16 mouse cellular contexts compared by ENCODE assay signal in the genomic region with DNA sequence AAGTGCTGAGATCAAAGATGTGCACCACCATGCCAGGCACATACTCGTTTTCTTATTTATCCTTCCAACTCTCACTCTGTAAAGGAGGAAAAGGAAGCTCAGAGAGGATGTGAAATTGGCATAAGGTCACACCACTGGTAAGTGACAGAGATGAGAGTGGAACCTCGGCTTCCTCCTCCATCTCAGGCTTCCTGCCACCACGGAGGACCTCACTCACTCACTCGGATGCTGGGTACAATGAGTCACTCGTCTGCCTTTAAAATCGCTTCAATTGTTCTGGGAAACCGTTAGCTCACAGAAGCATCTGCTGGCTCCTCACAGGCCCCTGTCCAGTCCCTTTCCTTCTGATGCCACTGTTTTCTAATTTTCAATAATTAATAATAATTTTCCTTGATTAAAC. TPM values are rescaled to one million over a fixed set of nuclear protein-coding genes. Genes with fewer than 3 reads are reported as not detected.
A peak's percentile ranks its signal among the peaks of the same experiment; 100 is the strongest.
DNase-seq lines count a peak whose midpoint lies in the region; ATAC-seq and TF ChIP-seq lines count a peak whose summit lies in the region.
"Had no signal": no experiment of that assay in that cellular context is flagged by ENCODE, and none has a peak within 500 bp of the region (broad histone marks: within the 10 kb centered on the region; RNA-seq: fewer than 3 reads in every experiment).

No protein-coding gene starts in this region.

- 41% methylated on average over 7 of the region's 7 CpGs for WGBS in neural tube, embryonic 13.5 days
- WGBS in intestine, postnatal 0 days = 69% methylated on average over 7 of the region's 7 CpGs

- TF ChIP-seq CTCF in intestine, postnatal 0 days (IDR thresholded peaks at IDR 0.05; ENCODE audit: low read depth) = no peak

- no peaks in the 10 kb centered on the region for H3K79me2 ChIP-seq in myocyte (ENCODE audit: control insufficient read depth, insufficient read depth)

- H3K9me3 ChIP-seq in neural tube, embryonic 13.5 days = no peaks in the 10 kb centered on the region
- no peaks in the 10 kb centered on the region for H3K9me3 ChIP-seq in intestine, postnatal 0 days (ENCODE audit: control insufficient read depth)
- H3K9me3 ChIP-seq: hindbrain, embryonic 15.5 days; kidney, embryonic 15.5 days; liver, embryonic 15.5 days had no signal

- no peak for TF ChIP-seq POLR2A in myocyte (IDR thresholded peaks at IDR 0.05; ENCODE audit: insufficient read length, low read depth)

- no peaks in the 10 kb centered on the region for H3K27me3 ChIP-seq in neural tube, embryonic 13.5 days
- no peaks in the 10 kb centered on the region for H3K27me3 ChIP-seq in myocyte (ENCODE audit: control insufficient read depth, insufficient read depth, insufficient read length)
- H3K27me3 ChIP-seq in intestine, postnatal 0 days (replicated peaks; ENCODE audit: control insufficient read depth, insufficient read depth, low read length) = no peaks in the 10 kb centered on the region
- H3K27me3 ChIP-seq: hindbrain, embryonic 15.5 days; kidney, embryonic 15.5 days; liver, embryonic 15.5 days; Patski had no signal

- no peak overlapping the region for H3ac ChIP-seq in myocyte (ENCODE audit: control insufficient read depth, insufficient read length)

- peaks cover 44% of the 10 kb centered on the region for H3K4me1 ChIP-seq in neural tube, embryonic 13.5 days (replicated peaks)
- 0 out of 2 replicates have a peak, but pooled peaks cover 7% of the 10 kb centered on the region for H3K4me1 ChIP-seq in intestine, postnatal 0 days (replicated peaks; ENCODE audit: control insufficient read depth, insufficient read depth, low read length)

- peaks cover 23% of the 10 kb centered on the region for H3K36me3 ChIP-seq in neural tube, embryonic 13.5 days
- no peaks in the 10 kb centered on the region for H3K36me3 ChIP-seq in myocyte (ENCODE audit: control insufficient read depth, insufficient read depth)
- H3K36me3 ChIP-seq in intestine, postnatal 0 days (ENCODE audit: control insufficient read depth, insufficient read depth) = peaks cover 10% of the 10 kb centered on the region; the same call in 1 of the 2 replicates
- H3K36me3 ChIP-seq: kidney, embryonic 15.5 days; liver, embryonic 15.5 days had no signal

- H3K9ac ChIP-seq in neural tube, embryonic 13.5 days = no peak overlapping the region
- no peak overlapping the region for H3K9ac ChIP-seq in intestine, postnatal 0 days (ENCODE audit: low read depth, low read length)
- H3K9ac ChIP-seq: hindbrain, embryonic 15.5 days; kidney, embryonic 15.5 days; liver, embryonic 15.5 days had no signal

- peak; percentile 20; the same call in 1 of the 2 replicates for ATAC-seq in frontal cortex, adult (ENCODE audit: low TSS enrichment)
- no peak for ATAC-seq in neural tube, embryonic 13.5 days (ENCODE audit: low read depth)
- ATAC-seq in common myeloid progenitor, adult 5-6 weeks (replicated peaks; ENCODE audit: low read depth, poor library complexity, severe bottlenecking) = peak; percentile 86
- no peak for ATAC-seq in intestine, postnatal 0 days
- ATAC-seq: Patski had no signal

- 0 out of 2 replicates have a peak overlapping the region, but pooled peaks have one; percentile 18 for H3K27ac ChIP-seq in neural tube, embryonic 13.5 days (replicated peaks)
- no peak overlapping the region for H3K27ac ChIP-seq in intestine, postnatal 0 days (ENCODE audit: low read depth, low read length)
- H3K27ac ChIP-seq: hindbrain, embryonic 15.5 days; kidney, embryonic 15.5 days; liver, embryonic 15.5 days had no signal

- no peak overlapping the region for H3K4me3 ChIP-seq in neural tube, embryonic 13.5 days
- H3K4me3 ChIP-seq in myocyte = no peak overlapping the region
- no peak overlapping the region for H3K4me3 ChIP-seq in intestine, postnatal 0 days (ENCODE audit: low read depth, low read length)
- H3K4me3 ChIP-seq: hindbrain, embryonic 15.5 days; kidney, embryonic 15.5 days; liver, embryonic 15.5 days had no signal

- no peak for DNase-seq in frontal cortex, postnatal 14 days (ENCODE audit: low spot score in 2 of 2)
- DNase-seq in neural tube, embryonic 10.5 days (ENCODE audit: extremely low spot score, low spot score) = no peak
- no peak for DNase-seq in adrenal gland, postnatal 4 days (ENCODE audit: low spot score in 2 of 2)
- DNase-seq: adrenal gland, postnatal 10 days; cerebellum, adult 18-20 months; heart, adult 11 months; lung, postnatal 36 days had no signal

- no peak overlapping the region for H3K4me2 ChIP-seq in neural tube, embryonic 13.5 days
- H3K4me2 ChIP-seq in myocyte (ENCODE audit: low read depth) = peak overlapping the region; percentile 39
- H3K4me2 ChIP-seq in intestine, postnatal 0 days (replicated peaks; ENCODE audit: low read depth) = no peak overlapping the region
- H3K4me2 ChIP-seq: hindbrain, embryonic 15.5 days; kidney, embryonic 15.5 days; liver, embryonic 15.5 days had no signal

TF ChIP-seq in myocyte, 11 proteins besides CTCF, POLR2A, EP300 and RAD21:
- TF ChIP-seq MYOG (IDR thresholded peaks at IDR 0.05; ENCODE audit: control insufficient read depth in 1 of 3, insufficient read depth in 1 of 3, insufficient read length in 2 of 3, low read depth in 2 of 3) = no peak
- no peak for TF ChIP-seq SRF (IDR thresholded peaks at IDR 0.05; ENCODE audit: control insufficient read depth, insufficient read length, low read depth)
- TF ChIP-seq POLR2AphosphoS2 (IDR thresholded peaks at IDR 0.05; ENCODE audit: insufficient read length, low read depth) = no peak
- no peak for TF ChIP-seq CEBPB (IDR thresholded peaks at IDR 0.05; ENCODE audit: insufficient read depth, poor library complexity, severe bottlenecking)
- TF ChIP-seq USF1 (IDR thresholded peaks at IDR 0.05; ENCODE audit: low read depth) = no peak
- no peak for TF ChIP-seq MAX (IDR thresholded peaks at IDR 0.05; ENCODE audit: low read depth)
- TF ChIP-seq REST (IDR thresholded peaks at IDR 0.05; ENCODE audit: insufficient read depth, insufficient read length) = no peak
- TF ChIP-seq TCF12 (IDR thresholded peaks at IDR 0.05; ENCODE audit: insufficient read depth, poor library complexity, severe bottlenecking) = no peak
- TF ChIP-seq TCF3 (IDR thresholded peaks at IDR 0.05; ENCODE audit: insufficient read length, low read depth) = no peak
- TF ChIP-seq E2F4 (IDR thresholded peaks at IDR 0.05; ENCODE audit: insufficient read depth) = no peak
- no peak for TF ChIP-seq MYOD1 (IDR thresholded peaks at IDR 0.05; ENCODE audit: control insufficient read depth in 1 of 3, insufficient read length in 2 of 3, low read depth in 2 of 3)

RNA-seq across cellular contexts. Expression of a gene that starts 39.4 kb away (rescaled TPM):
- 18.2 and 18.9 TPM in 2 replicates for polyA plus RNA-seq in neural tube, embryonic 13.5 days (2015; fragmentation: Nextera tagmentation; extraction: Ambion mirVana)
- total RNA-seq in common myeloid progenitor, adult 5-6 weeks (2017) = 2.2 and 3.2 TPM in 2 replicates
- polyA plus RNA-seq in myocyte (2012; fragmentation: generic; extraction: Trizol) = 130 TPM
- 10 to 100 TPM; 41.9 to 51.7 TPM for total RNA-seq in adrenal gland, postnatal 4 days (2021)
- 24.2 and 25.5 TPM in 2 replicates for polyA plus RNA-seq in intestine, postnatal 0 days (2015; fragmentation: Nextera tagmentation; extraction: Ambion mirVana)

RNA-seq across cellular contexts. Expression of a gene that starts 45.1 kb away (rescaled TPM):
- polyA plus RNA-seq in neural tube, embryonic 13.5 days (2015; fragmentation: Nextera tagmentation; extraction: Ambion mirVana) = 27.6 and 33.4 TPM in 2 replicates
- total RNA-seq in common myeloid progenitor, adult 5-6 weeks (2017) = 1.1 and 21.5 TPM in 2 replicates
- 2.1 TPM for polyA plus RNA-seq in myocyte (2012; fragmentation: generic; extraction: Trizol)
- 10 to 100 TPM; 35.7 to 39.7 TPM for total RNA-seq in adrenal gland, postnatal 4 days (2021)
- 5.9 and 6.3 TPM in 2 replicates for polyA plus RNA-seq in intestine, postnatal 0 days (2015; fragmentation: Nextera tagmentation; extraction: Ambion mirVana)

Comparison
In these comparisons a context has a peak if more than half of its experiments do, and no peak if none do; other contexts are left out.
1. ATAC-seq: peak in frontal cortex, adult (single experiment) and common myeloid progenitor, adult 5-6 weeks (single experiment); none in neural tube, embryonic 13.5 days (single experiment) and intestine, postnatal 0 days (single experiment).